Mouse (Mus musculus): ENCODE data around the gene Mki67. TPM values are rescaled to one million over a fixed set of nuclear protein-coding genes. Genes with fewer than 3 reads are reported as not detected.

Mki67 gene
- polyA plus RNA-seq, 1 experiment from 2014 or later, result 67.1 TPM

Other genes starting within 250 kb of the Mki67 start
- gene Clrn3, start 187.7 kb downstream of the Mki67 start, polyA plus RNA-seq (2014; fragmentation: Nextera tagmentation; extraction: Ambion mirVana), result 2.8 and 4.4 TPM in 2 replicates
- 1.6 and 2.0 TPM in 2 replicates for gene Ptpre, start 178.9 kb downstream of the Mki67 start, polyA plus RNA-seq (2014; fragmentation: Nextera tagmentation; extraction: Ambion mirVana)